Mouse (Mus musculus): ENCODE results near the gene Serpinb6c. TPM values are rescaled to one million over a fixed set of nuclear protein-coding genes. Genes with fewer than 3 reads are reported as not detected.

Gene Serpinb6c
- not detected for total RNA-seq (2023)

DNA sequence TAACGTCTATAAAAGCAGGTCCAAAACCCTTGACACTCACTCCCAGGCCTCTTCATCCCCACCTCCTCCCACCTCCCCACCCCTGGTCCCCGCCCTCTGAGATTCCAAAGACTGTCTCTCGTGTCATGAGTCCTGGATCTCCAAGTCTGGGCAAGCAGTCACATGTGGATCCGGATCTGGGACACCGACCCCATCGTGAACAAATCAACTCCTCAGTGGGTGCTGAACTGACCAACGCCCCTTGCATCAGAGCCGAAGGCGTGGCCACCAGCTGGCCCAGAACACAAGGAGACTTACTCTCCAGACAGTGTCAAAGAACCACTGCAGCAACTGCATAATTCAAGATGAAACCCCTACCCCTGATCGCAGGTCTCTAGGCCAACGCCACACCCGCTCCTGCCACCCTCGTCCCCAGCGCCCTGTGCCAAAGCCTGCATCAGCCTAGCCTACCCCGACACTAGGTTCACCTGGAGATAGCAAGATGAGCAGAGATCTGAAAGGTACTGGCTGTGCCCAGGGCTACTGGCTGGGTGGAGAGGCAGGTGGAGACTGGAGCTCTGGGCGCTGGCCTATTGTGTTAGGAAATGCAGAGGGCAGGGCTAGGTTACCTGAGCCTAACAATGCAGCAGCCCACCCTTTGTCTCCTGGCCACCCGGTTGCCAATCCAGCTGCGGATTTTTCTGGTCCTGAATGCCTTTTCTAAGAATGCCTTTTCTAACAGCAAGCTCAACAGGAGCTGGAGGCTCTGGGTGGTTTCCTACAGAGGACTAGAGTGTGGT lies at the start of gene Serpinb6c:
Gene Serpinb6c (minus strand): TSS at position 533 of the 779 bp plus-strand sequence.

GRCm38 (mm10) chr13:33843308-33843707 lies 62.2 kb downstream of the Serpinb6c start, which contains the start of gene Serpinb6e:
Gene Serpinb6e (minus strand): TSS chr13:33843408.

Other genes with a start within 250 kb of the Serpinb6c start
- gene Serpinb6d, start 244.3 kb downstream of the Serpinb6c start, total RNA-seq (2023), result not detected
- gene Serpinb6e, start 62.3 kb downstream of the Serpinb6c start, total RNA-seq (2023), result not detected
- gene Nqo2, start 59.0 kb upstream of the Serpinb6c start, total RNA-seq (2023), result 10 to 100 TPM; 17.8 to 18.4 TPM
- gene Ripk1, start 96.7 kb upstream of the Serpinb6c start, total RNA-seq (2023), result 100 to 1,000 TPM; 100 to 102 TPM
- gene Serpinb6a, start 97.1 kb upstream of the Serpinb6c start, total RNA-seq (2023), result 10 to 100 TPM; 72.6 to 78.2 TPM
- 10 to 100 TPM; 18.8 to 19.2 TPM for gene Bphl, start 131.9 kb upstream of the Serpinb6c start, total RNA-seq (2023)
- gene Tubb2a, start 172.3 kb upstream of the Serpinb6c start, total RNA-seq (2023), result 10 to 100 TPM; 46.4 to 47.4 TPM
- 1 to 10 TPM; 1.7 to 3.6 TPM for gene Tubb2b, start 224.8 kb upstream of the Serpinb6c start, total RNA-seq (2023)

All from monocyte, adult 59 days (primary cell).